Mouse (Mus musculus) mouse embryonic stem cell (cell line): ENCODE results near the gene 1700024P04Rik.
"Not testable (repeated sequence)": the region's sequence is repeated elsewhere in the genome, so short reads cannot be mapped to it uniquely, and the experiment has no call there.

Experiments used
- in situ Hi-C, 2 experiments: fragments of 300-500 bp; cut with MboI; formaldehyde crosslinking; loops; 1 replicate in 1 of 2; 3 replicates in 1 of 2; pipeline ENCODE4 v1.14.3; 2019 to 2020; ENCODE audit warnings: low sequenced_read_pairs in 2 of 2, low pct_unique_long_range_greater_than_20kb in 1 of 2, mixed read lengths in 1 of 2; ENCODE audit not compliant: unreplicated experiment in 1 of 2

Gene 1700024P04Rik

GRCm38 (mm10) chr13:98984465-98984864 lies at the start of gene 1700024P04Rik:
Gene 1700024P04Rik, minus strand, starts transcription at chr13:98984565.
- in situ Hi-C loops, result no loop called here

- in situ Hi-C loops, result no loop called here
Measured at GRCm38 (mm10) chr13:99031223-99032216, 47.2 kb upstream of the 1700024P04Rik start.

- in situ Hi-C loops, result no loop called here
Measured at GRCm38 (mm10) chr13:99030579-99031200, 46.3 kb upstream of the 1700024P04Rik start.

- in situ Hi-C loops, result no loop called here
Measured at GRCm38 (mm10) chr13:99025268-99025667, 40.9 kb upstream of the 1700024P04Rik start.

DNA sequence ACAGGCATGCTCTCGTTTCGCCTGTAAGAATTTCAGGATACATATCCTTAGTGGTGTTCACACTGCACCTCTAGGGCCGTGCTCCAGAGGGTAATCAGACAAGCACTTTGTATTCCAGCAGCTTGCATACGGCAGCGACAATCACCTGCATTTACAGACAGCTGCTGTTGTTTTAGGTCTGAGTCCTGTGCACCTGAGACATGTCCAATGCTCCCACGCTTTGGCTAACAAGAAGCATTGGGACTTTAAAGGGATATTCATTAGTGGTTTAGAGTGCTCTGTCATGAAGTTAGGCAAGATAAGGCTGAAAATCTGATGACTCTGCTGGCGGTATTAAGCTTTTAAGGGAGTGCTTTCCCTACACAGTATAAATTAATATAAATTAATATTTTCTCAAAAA lies 37.7 kb upstream of the 1700024P04Rik start:
- in situ Hi-C loops, result no loop called here

DNA sequence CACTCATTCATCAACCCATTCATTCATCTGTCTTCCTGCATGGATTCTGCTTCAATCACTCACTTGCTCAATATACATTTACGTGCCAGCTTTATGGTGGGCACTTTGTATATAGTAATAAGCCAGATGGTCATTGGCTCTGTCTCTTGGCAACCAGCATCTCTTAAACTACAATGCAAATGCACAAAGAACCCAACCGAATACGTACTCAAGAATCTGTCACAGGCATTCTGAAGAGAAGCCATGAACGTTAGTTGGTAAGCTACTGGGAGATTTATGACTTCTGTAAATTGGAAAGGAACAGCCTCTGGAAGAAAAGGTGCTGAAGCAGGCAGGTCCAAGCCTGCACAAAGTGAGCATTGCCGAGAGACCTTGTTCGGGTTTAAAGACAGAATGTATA lies 36.8 kb upstream of the 1700024P04Rik start:
- in situ Hi-C loops, result no loop called here

DNA sequence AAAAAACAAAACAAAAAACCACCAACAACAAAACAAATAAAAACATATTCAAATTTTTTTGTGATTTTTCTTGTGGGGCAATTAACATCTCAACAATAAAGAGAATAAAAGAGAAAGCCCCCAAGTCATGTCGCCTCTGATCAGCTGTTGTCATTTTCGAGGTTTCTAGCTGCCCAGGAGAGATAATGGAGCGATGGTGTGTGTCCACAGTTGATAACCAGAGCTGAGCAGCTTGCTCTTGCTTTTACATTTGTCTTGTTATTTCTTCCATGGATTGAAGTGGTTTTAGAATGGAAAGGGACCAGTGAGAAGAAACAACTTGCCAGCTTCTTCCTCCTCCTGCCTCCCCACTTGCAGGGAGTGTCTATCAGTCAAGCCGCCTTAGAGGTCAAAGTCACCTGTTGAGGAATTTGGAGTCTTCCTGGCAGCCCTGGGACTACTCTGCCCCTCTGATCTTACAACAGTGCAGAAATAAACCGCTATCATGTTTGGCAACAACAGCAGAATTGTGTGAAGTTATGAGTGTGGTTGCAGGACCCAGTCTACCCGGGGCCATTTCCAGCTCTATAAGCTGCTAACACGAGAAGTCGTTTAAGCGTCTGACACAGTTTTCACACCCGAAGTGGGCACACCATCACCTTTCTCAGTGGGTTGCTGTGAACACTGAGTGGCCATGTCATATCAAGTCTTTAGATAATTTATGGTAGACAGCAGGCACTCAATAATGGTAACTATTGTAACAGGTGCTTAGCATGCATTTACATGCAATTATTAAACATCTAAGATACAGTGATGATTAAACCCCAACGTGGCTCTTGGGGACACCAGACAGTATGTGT lies 35.7 kb upstream of the 1700024P04Rik start:
- in situ Hi-C loops, result no loop called here

GRCm38 (mm10) chr13:99018526-99019201 lies 34.3 kb upstream of the 1700024P04Rik start:
- in situ Hi-C loops, result no loop called here

DNA sequence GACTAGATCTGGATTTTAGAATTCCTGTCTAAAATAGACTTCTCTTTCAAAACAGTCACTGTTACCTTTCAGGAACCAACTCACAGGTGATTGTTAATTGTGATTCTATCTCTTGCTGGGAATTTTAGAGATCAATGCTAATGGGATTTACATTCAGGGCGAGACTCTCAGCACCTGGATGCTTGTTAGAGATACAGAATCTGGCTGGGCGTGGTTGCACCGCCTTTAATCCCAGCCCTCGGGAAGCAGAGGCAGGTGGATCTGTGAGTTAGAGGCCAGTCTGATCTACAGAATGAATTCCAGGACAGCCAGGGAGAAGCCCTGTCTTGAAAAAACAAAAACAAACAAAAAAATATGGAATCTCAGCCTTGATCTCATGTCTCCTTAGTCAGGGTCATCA lies 32.3 kb upstream of the 1700024P04Rik start:
- in situ Hi-C loops, result no loop called here

- in situ Hi-C loops, result no loop called here
Measured at GRCm38 (mm10) chr13:99012891-99013290, 28.5 kb upstream of the 1700024P04Rik start.

DNA sequence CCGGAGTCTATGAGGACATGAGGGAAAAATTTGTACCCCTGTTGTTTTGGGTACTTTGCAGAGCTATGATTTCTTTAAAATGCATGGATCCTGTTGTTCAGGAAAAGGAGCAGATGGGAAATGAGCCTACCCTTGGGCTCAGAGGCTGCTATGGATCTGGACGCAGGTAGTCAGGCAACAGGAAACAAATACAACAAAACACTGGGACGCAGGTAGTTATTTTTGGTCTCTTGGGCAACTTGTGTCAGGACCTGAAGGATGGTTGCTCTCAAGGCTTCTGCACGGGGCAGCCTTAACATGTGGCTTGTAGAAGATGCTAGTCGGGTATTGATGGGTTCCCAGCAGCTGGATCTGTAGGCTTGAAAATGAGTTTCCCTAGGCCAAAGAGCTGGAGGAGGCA lies 23.6 kb upstream of the 1700024P04Rik start:
- in situ Hi-C loops, result loop anchor here in 1 of 2 experiments (10.0 kb wide), 1 partner anchor 137 kb away; no protein-coding TSS in a partner anchor

DNA sequence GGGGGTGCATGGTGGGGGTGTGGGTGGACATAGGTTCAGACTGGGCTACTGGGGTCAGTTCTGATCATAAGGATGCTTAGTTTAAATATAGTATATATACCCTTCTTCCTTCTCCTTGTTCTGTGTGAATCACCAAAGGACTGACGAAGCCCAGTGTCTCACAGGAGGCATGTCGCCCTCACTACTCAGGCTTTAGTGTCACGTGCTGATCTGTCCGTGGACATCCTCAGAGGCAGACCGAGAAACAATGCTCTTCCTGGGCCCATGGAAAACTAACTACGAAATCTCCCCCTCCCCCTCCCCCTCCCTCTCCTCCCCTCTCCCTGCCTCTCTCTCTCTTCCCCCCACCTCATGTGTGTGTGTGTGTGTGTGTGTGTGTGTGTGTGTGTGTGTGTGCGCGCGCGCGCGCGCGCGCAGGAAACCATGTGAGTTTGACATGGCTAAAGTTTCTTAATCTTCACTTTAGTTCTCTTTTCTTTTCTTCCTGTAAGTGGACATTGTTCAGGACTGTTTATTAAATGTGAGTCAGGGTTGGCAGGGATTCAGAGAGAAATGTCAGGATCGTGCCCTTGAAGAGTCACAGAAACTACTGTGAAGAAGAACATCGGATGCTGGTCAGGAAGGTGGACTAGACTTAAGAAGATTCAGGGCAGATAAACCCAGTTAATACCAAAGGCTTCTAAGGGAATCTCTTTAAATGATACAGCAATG lies 22.2 kb upstream of the 1700024P04Rik start:
- in situ Hi-C loops, result loop anchor here in 1 of 2 experiments (10.0 kb wide), 1 partner anchor 138 kb away; no protein-coding TSS in a partner anchor

DNA sequence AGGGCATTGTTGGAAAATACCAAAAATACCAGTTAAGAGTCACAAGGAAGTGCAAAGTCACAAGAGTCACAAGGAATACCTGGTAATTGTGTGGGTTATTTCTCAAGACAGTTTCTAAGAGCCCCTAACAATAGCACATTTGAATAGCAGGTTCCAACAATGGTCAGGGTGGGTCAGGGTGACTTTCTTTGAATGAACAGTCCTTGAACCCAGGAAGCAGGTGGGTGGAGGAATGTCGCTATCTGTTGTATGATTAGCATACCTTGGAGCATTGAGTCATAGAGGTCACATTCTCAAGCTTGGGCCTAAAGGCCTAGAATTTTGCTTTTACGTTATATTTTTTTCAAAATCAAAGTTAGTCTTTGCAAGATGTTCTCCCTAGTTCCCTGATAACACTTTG lies 17.3 kb upstream of the 1700024P04Rik start:
- in situ Hi-C loops, result loop anchor here in 1 of 2 experiments (10.0 kb wide), 1 partner anchor 143 kb away; no protein-coding TSS in a partner anchor

GRCm38 (mm10) chr13:98997025-98997424 lies 12.7 kb upstream of the 1700024P04Rik start:
- in situ Hi-C loops, result no loop called here

- in situ Hi-C loops, result no loop called here
Measured at GRCm38 (mm10) chr13:98977070-98977785, 7.1 kb downstream of the 1700024P04Rik start.

DNA sequence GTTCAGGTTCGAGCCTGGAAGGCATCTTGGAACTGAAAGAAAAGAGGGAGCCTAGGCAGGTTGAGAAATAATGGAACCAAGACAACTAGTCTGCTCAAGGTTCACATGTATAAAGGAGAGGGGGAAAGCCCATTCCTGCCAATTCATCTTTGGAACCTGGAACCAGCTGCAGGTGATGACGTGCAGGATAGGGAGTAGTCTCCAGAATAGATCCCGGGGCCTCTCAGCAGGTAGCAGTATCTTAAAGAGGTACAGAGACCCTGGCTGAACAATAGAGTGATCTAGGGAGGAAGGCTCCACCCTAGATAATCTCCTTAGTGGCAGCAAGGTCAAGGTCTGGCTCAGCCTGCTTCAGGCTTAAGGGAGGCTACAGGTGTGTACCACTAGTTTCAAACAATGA lies 8.3 kb downstream of the 1700024P04Rik start:
- in situ Hi-C loops, result not testable (repeated sequence)

DNA sequence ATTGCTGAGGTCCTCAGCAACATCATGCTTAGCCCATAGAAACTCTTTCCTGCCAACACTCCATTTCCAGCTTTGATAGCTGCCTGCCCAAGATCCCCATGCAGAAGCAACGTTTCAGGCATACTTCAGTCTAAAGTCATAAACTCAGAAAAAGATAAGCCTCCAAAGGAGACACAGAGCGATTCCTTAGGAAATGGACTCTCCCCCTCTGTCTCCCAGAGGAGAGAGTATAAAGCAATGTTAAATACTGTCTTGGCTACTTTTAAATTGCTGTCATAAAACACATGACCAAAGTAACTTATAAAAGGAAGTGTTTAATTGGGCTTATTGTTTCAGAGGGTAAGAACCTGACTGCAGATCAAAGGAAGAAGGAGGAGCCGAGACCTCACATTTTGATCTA lies 12.3 kb downstream of the 1700024P04Rik start:
- in situ Hi-C loops, result no loop called here
